Mouse (Mus musculus) cortical plate, adult 2 months (tissue): ENCODE data around the gene Fbxl17. TPM values are rescaled to one million over a fixed set of nuclear protein-coding genes. Genes with fewer than 3 reads are reported as not detected.

Experiments
- H3K27ac ChIP-seq: fragments of 200-500 bp; 2 replicates; pipeline ENCODE4 v1.5.1; 2012; ENCODE audit warnings: low read length, control low read depth, inconsistent platforms; ENCODE audit not compliant: insufficient read depth
- H3K4me1 ChIP-seq: fragments of 200-500 bp; 2 replicates; pipeline ENCODE4 v1.6.1; 2011; ENCODE audit warnings: low read length; ENCODE audit not compliant: control insufficient read depth, insufficient read depth
- H3K4me3 ChIP-seq: fragments of 200-500 bp; 2 replicates; pipeline ENCODE4 v1.5.1; 2011; ENCODE audit warnings: mild to moderate bottlenecking, low read length, control low read depth; ENCODE audit not compliant: insufficient read depth
- CTCF ChIP-seq: fragments of 200-500 bp; IDR thresholded peaks from 2 replicates; pipeline ENCODE4 v1.5.1; 2011; ENCODE audit warnings: mild to moderate bottlenecking, control low read depth, low read length; ENCODE audit not compliant: insufficient read depth; ENCODE audit errors: extremely low read depth
- POLR2A ChIP-seq: fragments of 200-500 bp; IDR thresholded peaks from 2 replicates; pipeline ENCODE4 v1.6.1; 2011; ENCODE audit warnings: mild to moderate bottlenecking, low read length, control low read depth; ENCODE audit not compliant: insufficient read depth; ENCODE audit errors: extremely low read depth
- polyA plus RNA-seq: library from polyadenylated mRNA; depleted of rRNA; stranded (reverse); fragments of >200 nt; gene quantifications from 2 replicates; pipeline ENCODE4 v1.2.3, GENCODE M21; 2012

Gene Fbxl17
- polyA plus RNA-seq, 1 experiment: 28.9 TPM

- peaks cover 5% of the 10 kb centered on the region for H3K4me1 ChIP-seq
- H3K27ac ChIP-seq: no peak overlapping the region
- no peak overlapping the region for H3K4me3 ChIP-seq
- TF ChIP-seq CTCF (no peak), POLR2A (no peak)
These were observed 331.6 kb downstream of the Fbxl17 start for GRCm38 (mm10) chr17:63168019-63168788.

DNA sequence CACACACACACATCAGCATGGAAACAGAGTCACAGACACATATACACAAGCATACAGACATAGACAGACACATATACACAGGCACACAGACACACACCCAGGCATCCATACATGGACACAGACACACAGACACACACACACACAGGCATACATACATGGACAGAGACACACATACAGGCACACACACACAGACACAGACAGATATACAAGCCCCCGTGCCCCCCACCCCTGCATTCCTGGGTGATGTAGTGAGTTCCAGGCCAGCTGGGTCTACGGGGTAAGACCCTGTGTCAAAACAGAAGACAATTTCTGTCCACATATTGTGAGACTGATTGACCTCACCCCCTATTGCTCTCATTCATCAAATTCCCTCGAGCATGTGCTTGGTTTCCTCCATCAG lies 332.6 kb downstream of the Fbxl17 start:
- TF ChIP-seq POLR2A: no peak
- no peak for TF ChIP-seq CTCF
- no peak overlapping the region for H3K4me3 ChIP-seq
- no peak overlapping the region for H3K27ac ChIP-seq
- peaks cover 5% of the 10 kb centered on the region for H3K4me1 ChIP-seq

GRCm38 (mm10) chr17:63166692-63167091 lies 333.1 kb downstream of the Fbxl17 start:
- Histone ChIP-seq H3K4me3 (no peak overlapping the region), H3K4me1 (peaks cover 6% of the 10 kb centered on the region), H3K27ac (no peak overlapping the region)
- TF ChIP-seq CTCF: no peak
- no peak for TF ChIP-seq POLR2A

DNA sequence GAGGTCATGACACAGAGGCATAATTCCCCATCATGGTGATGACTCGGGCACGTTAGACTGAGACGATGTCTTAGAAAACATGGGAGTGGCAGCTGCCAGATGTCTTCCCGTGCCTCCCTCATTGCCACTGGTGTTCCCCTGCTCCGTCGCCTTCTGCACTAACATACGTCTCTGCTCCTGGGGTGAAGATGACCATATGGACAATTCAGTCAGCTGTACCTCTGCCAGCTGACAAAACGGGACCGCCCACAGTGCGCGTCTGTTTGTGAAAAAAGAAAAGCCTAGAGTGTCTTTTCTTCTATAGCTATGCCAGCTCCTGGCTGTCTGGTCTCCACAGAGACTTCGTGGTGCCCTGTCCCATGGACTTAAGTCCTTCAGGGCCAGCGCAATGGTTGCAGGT lies 334.0 kb downstream of the Fbxl17 start:
- Histone ChIP-seq H3K4me3 (no peak overlapping the region), H3K27ac (no peak overlapping the region), H3K4me1 (peaks cover 6% of the 10 kb centered on the region)
- TF ChIP-seq POLR2A: no peak
- no peak for TF ChIP-seq CTCF

DNA sequence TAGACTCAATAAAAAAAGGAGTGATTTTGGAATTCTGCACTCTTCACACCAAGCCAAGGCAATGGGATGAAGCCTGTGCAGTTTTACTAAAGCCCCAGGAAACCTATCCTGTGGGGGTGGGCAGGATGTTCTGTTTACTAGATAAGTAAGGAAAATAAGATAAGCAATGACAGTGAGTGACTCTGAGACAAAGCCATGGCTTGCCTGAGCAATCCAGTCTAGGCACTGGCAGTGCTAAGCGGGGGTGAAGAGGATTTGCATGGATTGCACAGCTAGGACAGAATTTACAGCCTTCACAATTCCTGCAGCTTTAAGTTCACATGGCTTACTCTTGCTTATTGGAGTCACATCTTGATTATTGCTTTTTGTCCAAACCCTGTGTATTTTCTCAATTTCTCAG lies 335.5 kb downstream of the Fbxl17 start:
- TF ChIP-seq CTCF (no peak), POLR2A (no peak)
- Histone ChIP-seq H3K4me1 (peaks cover 6% of the 10 kb centered on the region), H3K4me3 (no peak overlapping the region), H3K27ac (no peak overlapping the region)

GRCm38 (mm10) chr17:63161953-63162352 lies 337.9 kb downstream of the Fbxl17 start:
- no peak for TF ChIP-seq POLR2A
- no peak for TF ChIP-seq CTCF
- H3K4me3 ChIP-seq: no peak overlapping the region
- H3K4me1 ChIP-seq: peaks cover 6% of the 10 kb centered on the region
- H3K27ac ChIP-seq: no peak overlapping the region; the same call in 1 of the 2 replicates

DNA sequence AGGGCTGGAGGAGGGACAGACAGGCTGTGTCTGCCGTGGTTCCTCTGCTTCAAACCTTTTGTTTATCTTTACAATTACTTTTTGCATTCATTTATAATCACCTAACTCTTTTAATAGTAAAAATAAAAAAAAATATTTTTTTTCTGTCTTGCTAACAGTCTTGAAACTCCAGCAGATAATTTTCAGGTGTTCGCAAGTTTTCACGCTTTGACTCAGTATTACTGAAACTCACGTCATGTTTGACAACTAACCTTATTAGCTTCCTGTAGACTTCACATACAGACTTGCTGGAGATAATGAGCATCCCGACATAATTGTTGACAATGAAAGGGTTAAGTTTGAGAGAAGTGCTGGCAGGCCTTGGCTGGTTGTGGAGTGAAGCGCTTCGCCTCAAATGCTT lies 340.6 kb downstream of the Fbxl17 start:
- TF ChIP-seq POLR2A (no peak), CTCF (no peak)
- H3K27ac ChIP-seq: no peak overlapping the region
- H3K4me1 ChIP-seq: peaks cover 3% of the 10 kb centered on the region
- H3K4me3 ChIP-seq: no peak overlapping the region

DNA sequence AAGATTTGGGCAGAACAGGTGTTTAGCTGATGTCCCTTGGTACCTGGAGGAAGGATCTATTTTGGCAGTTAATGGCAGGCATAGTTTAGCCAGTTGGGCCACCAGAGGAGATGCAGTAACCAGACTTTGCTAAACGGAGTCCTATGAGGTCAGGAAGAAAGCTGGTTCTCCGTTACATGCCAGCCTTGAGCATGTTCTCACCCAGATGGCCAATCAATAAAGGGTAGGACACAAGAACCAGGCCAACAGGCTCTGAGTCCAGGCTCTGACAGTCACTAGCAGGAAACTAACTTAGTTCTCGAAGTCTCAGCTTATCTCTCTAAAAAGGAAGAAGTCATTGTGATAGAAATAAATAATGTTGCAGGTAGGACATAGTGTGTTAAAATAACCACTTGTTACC lies 341.4 kb downstream of the Fbxl17 start:
- Histone ChIP-seq H3K4me3 (no peak overlapping the region), H3K4me1 (peaks cover 3% of the 10 kb centered on the region), H3K27ac (no peak overlapping the region)
- TF ChIP-seq POLR2A: no peak
- no peak for TF ChIP-seq CTCF

- Histone ChIP-seq H3K4me3 (no peak overlapping the region), H3K4me1 (peaks cover 3% of the 10 kb centered on the region), H3K27ac (no peak overlapping the region)
- TF ChIP-seq POLR2A (no peak), CTCF (no peak)
These were observed 341.9 kb downstream of the Fbxl17 start for GRCm38 (mm10) chr17:63157906-63158305.

DNA sequence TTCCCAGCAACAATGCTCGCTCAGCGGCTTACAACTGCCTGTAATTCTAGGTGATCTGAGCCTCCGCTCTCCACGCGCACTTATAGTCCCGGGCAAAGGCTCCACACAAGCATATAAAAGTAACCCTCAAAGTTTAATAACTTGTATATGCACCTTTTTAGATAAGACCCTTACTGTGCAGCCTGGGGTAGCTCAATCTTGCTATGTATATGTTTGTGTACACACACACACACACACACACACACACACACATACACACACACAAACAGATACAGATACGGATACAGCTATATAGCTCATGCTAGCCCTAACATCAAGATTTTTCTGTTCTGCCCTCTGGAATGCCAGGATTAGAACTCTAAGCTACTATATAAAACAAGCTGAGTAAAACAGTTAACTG lies 342.8 kb downstream of the Fbxl17 start:
- Histone ChIP-seq H3K4me3 (no peak overlapping the region), H3K27ac (no peak overlapping the region), H3K4me1 (peaks cover 1% of the 10 kb centered on the region; the same call in 1 of the 2 replicates)
- TF ChIP-seq CTCF (no peak), POLR2A (no peak)

DNA sequence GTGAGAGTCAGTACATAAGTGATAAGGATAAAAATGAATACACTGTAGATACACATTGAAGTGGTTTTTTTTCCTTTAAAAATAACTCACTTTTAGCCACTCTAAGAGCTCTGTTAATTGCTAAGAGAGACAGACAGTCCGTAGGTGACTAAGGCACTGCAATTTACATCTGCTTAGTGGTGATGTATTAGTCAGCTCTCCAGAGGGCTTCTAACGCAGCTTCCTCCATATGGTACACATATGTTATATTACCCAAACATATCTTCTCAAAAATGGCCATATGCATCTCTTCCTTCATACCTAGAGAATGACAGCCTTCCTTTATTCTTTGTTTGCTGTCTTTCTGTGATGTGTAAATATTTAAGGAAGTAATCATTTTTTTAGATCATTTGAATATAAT lies 353.3 kb downstream of the Fbxl17 start:
- TF ChIP-seq CTCF (no peak), POLR2A (no peak)
- Histone ChIP-seq H3K27ac (0 out of 2 replicates have a peak overlapping the region, but pooled peaks have one; percentile 55), H3K4me3 (no peak overlapping the region), H3K4me1 (peaks cover 10% of the 10 kb centered on the region)
